Mouse (Mus musculus) liver, postnatal 0 days (tissue): ENCODE data around the gene Mat1a.

ENCODE experiments used
- CTCF ChIP-seq: sonication (generic); IDR thresholded peaks from 2 replicates; pipeline ENCODE4 v1.5.1; 2016; ENCODE audit warnings: antibody characterized with exemption, low read depth
- EP300 ChIP-seq: IDR thresholded peaks from 2 replicates; pipeline ENCODE4 v1.6.1; 2016; ENCODE audit warnings: antibody characterized with exemption, low read depth, mild to moderate bottlenecking

DNA sequence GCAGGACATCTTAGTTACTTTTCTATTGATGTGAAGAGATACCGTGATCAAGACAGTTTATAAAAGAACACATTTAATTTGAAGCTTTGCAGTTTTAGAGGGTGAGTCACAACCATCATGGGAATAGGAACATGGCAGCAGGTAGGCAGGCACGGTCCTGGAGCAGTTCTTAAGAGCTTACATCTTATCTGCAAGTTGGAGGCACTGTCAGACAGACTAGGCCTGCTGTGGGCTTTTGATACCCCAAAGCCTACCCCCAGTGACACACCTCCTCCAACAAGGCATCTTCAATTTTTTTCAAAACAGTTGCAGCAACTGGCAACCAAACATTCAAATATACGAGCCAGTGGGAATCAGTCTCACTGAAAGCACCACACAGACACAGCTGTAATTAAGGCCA is 34.5 kb upstream of the Mat1a start:
- TF ChIP-seq EP300, result no peak
- no peak for TF ChIP-seq CTCF
